Mouse (Mus musculus) ovary, postnatal 10 days (tissue): ENCODE measurements around the gene Cyp2j5.
A peak's percentile ranks its signal among the peaks of the same experiment; 100 is the strongest.
"Not testable (repeated sequence)": the region's sequence is repeated elsewhere in the genome, so short reads cannot be mapped to it uniquely, and the experiment has no call there.

Source experiments
- DNase-seq: peaks from one replicate; pipeline ENCODE4 v3.0.0; 2022; ENCODE audit warnings: low spot score

The Cyp2j5 gene

GRCm38 (mm10) chr4:96663991-96664390 lies at the start of gene Cyp2j5:
Gene Cyp2j5, minus strand, starts transcription at chr4:96664154.
- no peak for DNase-seq

- no peak for DNase-seq
Observed at GRCm38 (mm10) chr4:96705281-96705951, 41.5 kb upstream of the Cyp2j5 start.

- no peak for DNase-seq
Observed at GRCm38 (mm10) chr4:96698218-96698561, 34.2 kb upstream of the Cyp2j5 start.

GRCm38 (mm10) chr4:96697511-96698217 lies 33.7 kb upstream of the Cyp2j5 start:
- DNase-seq: no peak

- DNase-seq: peak; percentile 21
Observed at GRCm38 (mm10) chr4:96696614-96697360, 32.8 kb upstream of the Cyp2j5 start.

- no peak for DNase-seq
Observed at GRCm38 (mm10) chr4:96687358-96687803, 23.4 kb upstream of the Cyp2j5 start.

GRCm38 (mm10) chr4:96683474-96683873 lies 19.5 kb upstream of the Cyp2j5 start:
- DNase-seq: no peak

- DNase-seq: no peak
Observed at GRCm38 (mm10) chr4:96680966-96681365, 17.0 kb upstream of the Cyp2j5 start.

GRCm38 (mm10) chr4:96680233-96680632 lies 16.3 kb upstream of the Cyp2j5 start:
- no peak for DNase-seq

- no peak for DNase-seq
Observed at GRCm38 (mm10) chr4:96664668-96665454, 907 bp upstream of the Cyp2j5 start.

- no peak for DNase-seq
Observed at GRCm38 (mm10) chr4:96635455-96635854, 28.5 kb downstream of the Cyp2j5 start.

GRCm38 (mm10) chr4:96622474-96622873 lies 41.5 kb downstream of the Cyp2j5 start:
- DNase-seq: no peak

- DNase-seq: no peak
Observed at GRCm38 (mm10) chr4:96591791-96592150, 72.2 kb downstream of the Cyp2j5 start.

- DNase-seq: peak; percentile 44
Observed at GRCm38 (mm10) chr4:96590911-96591790, 72.8 kb downstream of the Cyp2j5 start, which contains the start of gene Cyp2j9. Gene Cyp2j9, minus strand, starts transcription at chr4:96591578.

- DNase-seq: no peak
Observed at GRCm38 (mm10) chr4:96581425-96582088, 82.4 kb downstream of the Cyp2j5 start.

- not testable (repeated sequence) for DNase-seq
Observed at GRCm38 (mm10) chr4:96580351-96580750, 83.6 kb downstream of the Cyp2j5 start.
